Mouse (Mus musculus) stomach, embryonic 16.5 days (tissue): ENCODE results near the gene Slc16a1. TPM values are rescaled to one million over a fixed set of nuclear protein-coding genes. Genes with fewer than 3 reads are reported as not detected.

Experiments
- ATAC-seq: fragments of 200-750 bp; cut with Nextera tagmentation; 2 replicates; pipeline ENCODE4 v1.8.0; 2017; ENCODE audit warnings: moderate number of reproducible peaks, moderate TSS enrichment; ENCODE audit not compliant: insufficient read depth, low FRiP score
- H3K27ac ChIP-seq: fragments of 300-500 bp; sonication (generic); 2 replicates; pipeline ENCODE4 v1.5.1; 2014; ENCODE audit warnings: low read length
- H3K27me3 ChIP-seq: fragments of 300-500 bp; sonication (generic); 2 replicates; pipeline ENCODE4 v1.6.1; 2014; ENCODE audit warnings: low read length, control low read depth, mixed read lengths; ENCODE audit not compliant: control insufficient read depth, insufficient read depth
- H3K36me3 ChIP-seq: fragments of 300-500 bp; sonication (generic); 2 replicates; pipeline ENCODE4 v1.6.1; 2014; ENCODE audit warnings: low read length; ENCODE audit not compliant: control insufficient read depth, insufficient read depth
- H3K4me1 ChIP-seq: fragments of 300-500 bp; sonication (generic); 2 replicates; pipeline ENCODE4 v1.6.1; 2014; ENCODE audit warnings: low read length, control low read depth, mixed read lengths; ENCODE audit not compliant: control insufficient read depth, insufficient read depth
- H3K4me2 ChIP-seq: fragments of 300-500 bp; sonication (generic); 2 replicates; pipeline ENCODE4 v1.6.1; 2014; ENCODE audit warnings: low read depth, low read length, mixed read lengths
- H3K4me3 ChIP-seq: fragments of 300-500 bp; sonication (generic); replicated peaks from 2 replicates; pipeline ENCODE4 v1.5.1; 2014; ENCODE audit warnings: mild to moderate bottlenecking, low read length
- H3K9ac ChIP-seq: fragments of 300-500 bp; sonication (generic); 2 replicates; pipeline ENCODE4 v1.6.1; 2014; ENCODE audit warnings: low read length
- H3K9me3 ChIP-seq: fragments of 300-500 bp; sonication (generic); replicated peaks from 2 replicates; pipeline ENCODE4 v1.6.1; 2016; ENCODE audit warnings: low read length, control low read depth; ENCODE audit not compliant: control insufficient read depth
- WGBS: fragments of 180-500 bp; shearing (Covaris S2); extraction: QIAGEN DNeasy Blood & Tissue Kit; methylation state at CpG from one replicate; pipeline ENCODE4 v1.1.7; 2014; 5-methylcytosine and 5-hydroxymethylcytosine counted together
- polyA plus RNA-seq: library from polyadenylated mRNA; unstranded; fragments of >200 nt; fragmentation: Nextera tagmentation; extraction: Ambion mirVana; gene quantifications from 2 replicates; pipeline ENCODE4 v1.2.1, GENCODE M21; 2015

Gene Slc16a1
- polyA plus RNA-seq, 1 experiment from 2014 or later, result 36.6 TPM

DNA sequence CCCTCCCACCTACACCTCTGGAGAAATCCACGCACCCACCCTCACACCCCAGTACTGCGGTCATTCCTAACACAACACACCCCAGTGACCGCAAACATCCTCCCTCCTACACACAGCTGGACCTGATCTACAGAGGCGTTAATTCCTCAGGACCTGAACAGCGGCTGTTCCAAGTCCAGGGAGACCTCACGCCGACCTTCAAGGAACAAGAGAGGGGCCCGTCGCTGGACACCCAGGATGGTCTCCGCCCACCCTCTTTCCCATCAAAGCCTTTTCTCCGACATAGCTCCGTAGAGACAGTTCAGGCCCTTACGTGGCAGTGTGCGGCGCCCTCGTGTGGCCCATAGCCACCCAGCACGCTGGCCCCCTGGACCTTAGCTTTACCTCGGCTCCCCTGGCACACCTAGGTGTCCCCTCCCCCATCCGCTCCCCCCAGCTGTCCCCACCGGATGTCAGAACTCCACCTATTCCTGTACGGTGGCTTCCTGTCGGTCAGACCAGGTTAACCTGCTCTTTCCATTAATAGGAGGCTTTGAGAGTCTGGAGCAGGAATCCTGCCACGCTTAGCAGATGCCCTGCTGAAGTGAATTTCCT, 36.9 kb downstream of the Slc16a1 start:
- H3K4me3 ChIP-seq, result peak overlapping the region; percentile 44
- 3% methylated on average over 23 of the region's 23 CpGs for WGBS
- no peaks in the 10 kb centered on the region for H3K27me3 ChIP-seq
- H3K9ac ChIP-seq, result peak overlapping the region; percentile 67
- H3K4me2 ChIP-seq, result peak overlapping the region; percentile 86
- peak; percentile 77 for ATAC-seq
- H3K9me3 ChIP-seq, result no peaks in the 10 kb centered on the region; the same call in 1 of the 2 replicates
- H3K4me1 ChIP-seq, result peaks cover 25% of the 10 kb centered on the region
- H3K36me3 ChIP-seq, result no peaks in the 10 kb centered on the region
- H3K27ac ChIP-seq, result no peak overlapping the region

DNA sequence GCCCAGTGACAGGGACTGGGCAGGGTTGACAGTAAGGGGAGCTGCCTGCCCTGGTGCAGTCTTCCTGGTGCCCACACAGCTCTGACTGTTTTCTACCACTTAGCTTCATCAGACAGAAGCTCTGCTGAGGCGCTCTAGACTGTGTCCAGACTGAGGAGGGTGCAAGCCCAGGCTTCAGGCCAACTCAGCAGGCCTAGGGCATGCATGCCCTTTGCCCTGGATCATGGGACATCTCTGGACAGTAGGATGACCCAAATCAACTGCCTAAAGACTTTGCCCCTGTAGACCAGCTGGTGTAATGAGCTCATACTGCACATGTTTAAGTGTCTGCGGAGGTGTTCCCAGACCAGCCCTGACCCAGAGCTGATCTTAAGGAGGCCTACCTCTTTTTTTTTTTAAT, 39.3 kb downstream of the Slc16a1 start:
- H3K9ac ChIP-seq, result no peak overlapping the region
- peaks cover 19% of the 10 kb centered on the region for H3K4me1 ChIP-seq
- H3K27ac ChIP-seq, result no peak overlapping the region
- H3K9me3 ChIP-seq, result no peaks in the 10 kb centered on the region; the same call in 1 of the 2 replicates
- no peak overlapping the region for H3K4me3 ChIP-seq
- H3K4me2 ChIP-seq, result no peak overlapping the region
- ATAC-seq, result no peak
- 96% methylated on average over 2 of the region's 2 CpGs for WGBS
- H3K36me3 ChIP-seq, result no peaks in the 10 kb centered on the region
- H3K27me3 ChIP-seq, result no peaks in the 10 kb centered on the region

DNA sequence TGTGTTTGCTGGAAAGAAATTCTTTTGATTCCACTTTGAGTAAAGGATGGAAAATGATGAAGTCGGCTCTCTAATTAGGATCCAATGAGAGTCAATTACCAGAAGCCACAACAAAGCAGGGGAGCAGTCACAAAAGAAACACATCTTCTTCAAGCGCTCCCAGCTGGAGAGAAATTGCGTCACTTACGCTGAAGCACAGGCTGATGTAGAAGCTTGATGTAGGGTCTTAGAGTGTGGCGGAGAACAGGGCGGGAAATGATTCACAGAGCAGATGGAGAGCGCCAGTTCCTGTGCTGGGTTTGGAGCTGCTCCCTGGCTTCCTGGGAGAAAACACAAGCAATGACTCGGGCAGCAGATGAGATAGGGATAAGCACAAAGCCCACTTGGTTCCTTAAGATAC, 40.4 kb downstream of the Slc16a1 start:
- Histone ChIP-seq H3K9ac (no peak overlapping the region), H3K4me3 (no peak overlapping the region), H3K27me3 (no peaks in the 10 kb centered on the region), H3K4me2 (no peak overlapping the region), H3K4me1 (peaks cover 13% of the 10 kb centered on the region), H3K36me3 (no peaks in the 10 kb centered on the region), H3K27ac (no peak overlapping the region), H3K9me3 (no peaks in the 10 kb centered on the region; the same call in 1 of the 2 replicates)
- 85% methylated on average over 8 of the region's 8 CpGs for WGBS
- ATAC-seq, result no peak

DNA sequence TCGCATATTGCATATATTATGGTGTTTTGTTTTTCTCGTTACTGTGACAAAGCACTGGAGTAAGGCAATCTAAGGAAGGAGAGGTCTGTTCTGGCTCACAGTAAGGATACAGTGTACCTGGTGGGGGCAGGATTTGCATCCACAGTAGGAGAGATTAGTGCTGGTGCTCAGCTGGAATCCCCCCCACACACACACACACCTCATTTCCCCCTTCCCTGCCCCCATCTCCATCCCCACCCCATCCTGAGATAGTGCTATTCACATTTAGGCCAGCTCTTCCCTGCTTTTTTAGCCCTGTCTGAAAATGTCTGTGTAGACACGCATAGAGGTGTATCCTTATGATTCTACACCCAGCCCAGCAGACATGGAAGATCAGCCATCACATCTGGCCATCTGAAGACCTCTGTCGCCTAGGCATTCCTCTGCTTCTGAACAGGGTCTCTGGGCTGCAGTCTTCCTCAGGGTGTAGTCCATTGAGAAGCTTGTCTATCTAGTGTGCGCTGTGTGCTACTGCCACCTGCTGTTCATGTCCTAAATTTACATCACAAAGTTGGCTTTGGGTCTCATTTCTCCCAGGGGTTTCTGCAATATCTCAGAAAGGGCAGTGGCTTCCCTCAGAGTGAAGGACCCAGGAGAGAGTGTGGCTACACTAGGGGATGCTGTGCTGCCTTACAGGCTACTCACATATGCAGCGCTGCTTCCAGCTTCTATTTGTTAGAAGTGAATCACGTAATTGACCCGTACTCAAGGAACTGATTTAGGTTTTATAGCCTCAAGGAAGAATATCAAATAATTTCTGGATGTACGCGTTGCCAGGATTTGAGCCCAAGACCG, 44.4 kb downstream of the Slc16a1 start:
- no peaks in the 10 kb centered on the region; the same call in 1 of the 2 replicates for H3K9me3 ChIP-seq
- 60% methylated on average over 11 of the region's 11 CpGs for WGBS
- H3K36me3 ChIP-seq, result no peaks in the 10 kb centered on the region
- no peaks in the 10 kb centered on the region for H3K27me3 ChIP-seq
- peak; percentile 47; the same call in 1 of the 2 replicates for ATAC-seq
- no peaks in the 10 kb centered on the region for H3K4me1 ChIP-seq
- H3K4me2 ChIP-seq, result no peak overlapping the region
- no peak overlapping the region for H3K4me3 ChIP-seq
- no peak overlapping the region for H3K27ac ChIP-seq
- H3K9ac ChIP-seq, result no peak overlapping the region

DNA sequence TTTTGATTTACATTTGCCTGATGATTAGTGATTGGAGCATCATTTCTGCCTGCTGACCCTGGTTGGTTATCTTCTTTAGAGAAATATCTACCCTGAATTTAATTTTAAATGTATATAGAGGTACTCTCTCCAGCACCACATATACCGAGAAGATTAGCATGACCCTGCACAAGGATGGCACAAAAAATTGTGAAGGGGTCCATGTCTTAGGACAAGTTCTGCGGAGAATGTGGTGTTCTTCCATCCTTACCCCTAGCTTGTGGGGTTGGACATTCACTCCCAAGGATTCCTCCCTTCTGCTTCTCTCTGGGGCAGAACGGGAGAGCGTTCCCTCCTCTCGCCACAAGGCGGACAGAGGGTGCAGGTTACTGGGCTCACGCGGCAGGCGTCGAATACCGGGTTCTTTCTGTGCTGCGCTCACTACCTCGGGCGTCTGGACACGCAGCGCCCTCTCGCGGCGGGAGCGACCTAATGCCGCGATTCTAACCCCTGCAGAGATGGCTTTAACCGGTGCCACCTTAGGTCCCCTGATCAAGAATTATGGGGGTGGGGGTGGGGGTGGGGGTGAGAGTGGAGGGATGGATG, 62.4 kb downstream of the Slc16a1 start:
- Histone ChIP-seq H3K36me3 (no peaks in the 10 kb centered on the region), H3K4me3 (no peak overlapping the region), H3K9ac (no peak overlapping the region), H3K4me2 (no peak overlapping the region), H3K9me3 (no peaks in the 10 kb centered on the region), H3K4me1 (peaks cover 5% of the 10 kb centered on the region), H3K27me3 (no peaks in the 10 kb centered on the region), H3K27ac (no peak overlapping the region)
- 7% methylated on average over 23 of the region's 23 CpGs for WGBS
- peak; percentile 87 for ATAC-seq

DNA sequence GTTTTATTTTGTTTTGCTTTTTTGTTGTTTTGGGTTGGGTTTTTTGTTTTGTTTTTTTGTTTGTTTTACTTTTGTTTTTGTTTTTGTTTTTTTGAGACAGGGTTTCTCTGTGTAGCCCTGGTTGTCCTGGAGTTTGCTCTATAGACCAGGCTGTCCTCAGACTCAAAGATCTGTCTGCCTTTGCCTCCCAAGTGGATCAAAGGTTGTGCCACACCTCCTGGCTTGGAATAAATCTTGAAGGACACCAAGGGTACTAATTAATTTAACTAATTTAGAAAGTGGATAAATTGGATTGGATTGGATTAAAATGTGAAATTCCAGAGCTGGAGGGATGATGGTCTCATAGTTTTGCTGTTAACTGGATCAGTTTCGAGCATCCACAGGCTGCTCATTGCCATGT, 63.3 kb downstream of the Slc16a1 start:
- H3K27me3 ChIP-seq, result no peaks in the 10 kb centered on the region
- no peaks in the 10 kb centered on the region for H3K36me3 ChIP-seq
- no peak overlapping the region for H3K4me2 ChIP-seq
- no peak overlapping the region for H3K9ac ChIP-seq
- no peak for ATAC-seq
- no peak overlapping the region for H3K4me3 ChIP-seq
- H3K4me1 ChIP-seq, result peaks cover 5% of the 10 kb centered on the region
- no peaks in the 10 kb centered on the region for H3K9me3 ChIP-seq
- WGBS, result 89% methylated on average over 1 of the region's 1 CpGs
- H3K27ac ChIP-seq, result no peak overlapping the region

DNA sequence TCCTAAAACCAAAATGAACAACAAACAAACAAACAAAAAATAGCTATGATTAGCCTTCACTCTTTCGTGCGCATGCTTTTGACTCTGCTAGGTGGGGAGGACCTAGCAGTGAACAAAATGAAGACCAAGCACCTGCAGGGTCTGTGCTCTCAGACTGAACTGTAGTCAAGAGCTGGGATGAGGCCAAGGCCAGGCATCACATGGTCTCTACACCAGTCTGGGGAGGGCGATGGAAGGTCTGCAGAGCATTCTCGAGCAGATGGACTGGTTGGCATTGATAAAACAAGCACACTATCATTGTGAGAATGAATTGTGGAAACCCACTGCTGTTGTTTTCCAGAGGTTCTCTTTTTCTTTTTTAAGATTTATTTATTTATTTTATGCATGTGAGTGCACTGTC, 65.5 kb downstream of the Slc16a1 start:
- 0 out of 2 replicates have a peak, but pooled peaks cover 4% of the 10 kb centered on the region for H3K4me1 ChIP-seq
- H3K4me3 ChIP-seq, result no peak overlapping the region
- no peaks in the 10 kb centered on the region for H3K27me3 ChIP-seq
- no peak overlapping the region for H3K4me2 ChIP-seq
- H3K9me3 ChIP-seq, result no peaks in the 10 kb centered on the region
- no peak for ATAC-seq
- H3K27ac ChIP-seq, result no peak overlapping the region
- no peaks in the 10 kb centered on the region for H3K36me3 ChIP-seq
- 91% methylated on average over 4 of the region's 4 CpGs for WGBS
- no peak overlapping the region for H3K9ac ChIP-seq

DNA sequence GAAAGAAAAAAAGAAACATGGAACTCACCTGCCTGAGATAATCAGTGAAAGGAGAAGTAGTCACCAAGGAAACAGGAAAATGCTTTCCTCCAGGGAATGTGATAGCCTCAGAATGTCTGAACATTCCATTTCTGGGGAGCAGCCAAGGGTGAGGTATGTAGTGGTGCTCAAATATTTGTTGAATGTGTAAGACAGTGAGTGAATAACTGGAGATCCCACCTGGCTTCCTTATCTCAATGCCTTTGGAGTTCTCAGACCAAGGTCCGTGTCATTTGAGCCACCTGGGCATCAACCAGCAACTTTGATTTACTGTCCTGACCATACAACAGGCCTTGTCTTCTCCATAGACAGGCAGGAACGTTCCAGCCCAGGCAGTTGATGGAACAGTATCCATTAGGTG, 68.0 kb downstream of the Slc16a1 start:
- Histone ChIP-seq H3K4me1 (0 out of 2 replicates have a peak, but pooled peaks cover 4% of the 10 kb centered on the region), H3K27me3 (no peaks in the 10 kb centered on the region), H3K4me2 (no peak overlapping the region), H3K9me3 (no peaks in the 10 kb centered on the region), H3K27ac (no peak overlapping the region), H3K9ac (no peak overlapping the region), H3K36me3 (no peaks in the 10 kb centered on the region), H3K4me3 (no peak overlapping the region)
- 68% methylated on average over 2 of the region's 2 CpGs for WGBS
- no peak for ATAC-seq
